Mouse (Mus musculus): ENCODE measurements around the gene Mast3.
A peak's percentile ranks its signal among the peaks of the same experiment; 100 is the strongest.

Mast3 gene

DNA sequence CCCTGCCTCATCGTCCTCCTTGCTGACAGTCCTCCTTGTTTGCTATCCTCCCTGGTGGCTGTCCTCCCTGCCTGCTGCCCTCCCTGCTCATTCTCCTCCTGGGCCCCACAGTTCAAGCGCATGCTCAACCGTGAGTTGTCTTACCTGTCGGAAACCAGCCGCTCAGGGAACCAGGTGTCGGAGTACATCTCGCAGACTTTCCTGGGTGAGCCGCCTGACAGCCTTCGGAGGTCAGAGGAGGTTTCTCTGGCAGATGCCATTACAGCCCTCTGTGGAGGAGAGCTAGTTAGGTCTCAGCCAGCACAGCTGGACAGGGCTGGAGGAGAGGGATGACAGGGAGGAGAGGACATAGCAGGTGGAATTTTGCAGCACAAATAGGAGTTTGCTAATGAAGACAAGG is 58.2 kb downstream of the Mast3 start:
- DNase-seq (ENCODE audit: low spot score in 2 of 2) = no peak

DNA sequence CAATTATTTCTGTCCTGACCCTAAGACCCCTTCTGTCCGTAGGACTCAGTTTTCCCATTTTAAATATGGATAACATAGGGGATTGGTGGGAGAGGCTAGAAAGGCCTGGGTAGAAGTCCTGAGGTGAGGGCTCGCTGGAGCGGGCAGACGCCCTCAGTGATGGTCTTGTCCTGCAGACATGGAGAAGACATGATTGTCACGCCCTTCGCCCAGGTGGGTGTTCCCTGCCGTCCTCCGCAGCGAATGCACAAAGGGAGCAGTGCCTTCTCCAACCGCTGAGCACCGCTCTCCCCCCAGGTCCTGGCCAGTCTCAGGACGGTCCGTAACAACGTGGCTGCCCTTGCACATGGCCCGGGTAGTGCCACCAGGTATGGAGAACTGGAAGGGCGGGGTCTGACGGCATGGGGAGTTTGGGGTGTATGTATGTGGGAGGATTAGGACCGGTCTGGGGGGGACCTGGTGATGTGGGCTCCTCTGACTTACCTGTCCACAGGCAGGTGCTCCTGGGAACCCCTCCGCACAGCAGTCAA is 59.1 kb downstream of the Mast3 start:
- no peak for DNase-seq (ENCODE audit: low spot score in 2 of 2)

DNA sequence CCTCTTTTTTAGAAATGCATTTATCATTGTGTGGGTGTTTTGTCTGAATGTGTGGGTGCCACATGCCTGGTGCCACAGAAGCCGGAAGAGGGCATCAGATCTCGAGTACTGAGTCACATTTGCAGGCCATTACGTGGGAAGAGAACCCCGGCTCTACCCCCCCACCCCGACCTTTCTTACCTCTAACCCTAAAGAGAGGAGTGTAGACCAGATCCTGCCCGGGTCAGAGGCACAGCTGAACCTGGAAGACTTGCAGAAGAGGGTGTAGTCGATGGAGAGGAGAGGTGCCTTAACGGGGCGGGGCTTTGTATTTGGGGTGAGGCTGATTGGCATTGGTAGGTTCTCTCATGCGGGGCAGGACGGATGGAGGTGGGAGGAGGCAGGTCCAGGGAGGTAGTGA is 60.0 kb downstream of the Mast3 start:
- DNase-seq (ENCODE audit: low spot score in 2 of 2) = no peak

- peak in 1 of 2 experiments; percentile 44 for DNase-seq (ENCODE audit: low spot score in 2 of 2)
Observed at GRCm38 (mm10) chr8:70743656-70744590, 60.9 kb downstream of the Mast3 start.

- no peak for DNase-seq (ENCODE audit: low spot score in 2 of 2)
Observed at GRCm38 (mm10) chr8:70742981-70743655, 61.7 kb downstream of the Mast3 start.

GRCm38 (mm10) chr8:70742176-70742575 is 62.7 kb downstream of the Mast3 start:
- DNase-seq (ENCODE audit: low spot score in 2 of 2) = no peak

GRCm38 (mm10) chr8:70741661-70742060 is 63.2 kb downstream of the Mast3 start:
- DNase-seq (ENCODE audit: low spot score in 2 of 2) = no peak

DNA sequence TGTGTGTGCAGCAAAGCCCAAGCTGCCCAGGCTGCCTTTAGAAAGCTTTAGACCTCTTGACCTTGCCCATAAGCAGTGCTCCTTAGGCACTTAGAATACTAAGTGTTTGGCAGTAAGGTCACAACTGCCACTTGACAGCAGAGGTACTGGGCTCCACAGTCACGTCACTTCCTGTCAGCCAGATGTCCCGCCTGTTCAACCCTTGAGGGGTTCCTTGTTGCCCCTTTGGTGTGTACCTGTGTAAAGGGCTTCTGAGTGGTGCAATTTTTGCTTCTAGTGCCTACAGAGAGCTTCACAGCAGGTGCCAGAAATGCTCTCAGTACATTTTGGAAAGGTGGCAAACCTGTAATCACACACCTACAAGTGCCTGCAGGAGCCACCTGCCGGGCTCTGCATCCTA is 66.6 kb downstream of the Mast3 start:
- DNase-seq (ENCODE audit: low spot score in 2 of 2) = no peak

DNA sequence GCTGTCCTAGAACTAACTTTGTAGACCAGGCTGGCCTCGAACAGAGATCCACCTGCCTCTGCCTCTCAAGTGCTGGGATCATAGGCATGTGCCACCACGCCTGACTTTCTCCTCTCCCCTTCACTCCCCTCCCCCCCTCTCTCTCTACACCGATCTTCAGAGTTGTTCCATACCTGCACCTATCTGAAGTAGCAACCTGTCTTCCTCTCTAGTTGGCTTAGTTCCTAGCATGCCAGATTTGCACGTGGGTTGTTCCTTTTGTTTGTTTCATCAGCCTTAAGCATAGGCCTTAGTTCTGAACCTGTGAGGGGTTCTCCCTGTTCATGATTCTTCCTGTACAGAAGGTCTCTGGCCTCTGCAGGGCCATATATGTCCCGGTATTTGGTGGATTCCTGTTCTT is 67.1 kb downstream of the Mast3 start:
- no peak for DNase-seq (ENCODE audit: low spot score in 2 of 2)

GRCm38 (mm10) chr8:70730956-70731355 is 73.9 kb downstream of the Mast3 start:
- no peak for DNase-seq (ENCODE audit: low spot score in 2 of 2)

GRCm38 (mm10) chr8:70729808-70730475 is 74.9 kb downstream of the Mast3 start:
- no peak for DNase-seq (ENCODE audit: low spot score in 2 of 2)
